Mouse (Mus musculus) liver, embryonic 14 days (tissue): ENCODE results near the gene Aqp5. TPM values are rescaled to one million over a fixed set of nuclear protein-coding genes. Genes with fewer than 3 reads are reported as not detected.

Experiments
- polyA plus RNA-seq: library from polyadenylated mRNA; depleted of rRNA; stranded (reverse); fragments of >200 nt; gene quantifications from 2 replicates; pipeline ENCODE4 v1.2.3, GENCODE M21; 2012; rRNA removed

Gene Aqp5
- polyA plus RNA-seq, result 0.05 and 0.06 TPM in 2 replicates

GRCm38 (mm10) chr15:99590429-99591084 lies at the start of gene Aqp5:
Gene Aqp5, plus strand, starts transcription at chr15:99590782.

DNA sequence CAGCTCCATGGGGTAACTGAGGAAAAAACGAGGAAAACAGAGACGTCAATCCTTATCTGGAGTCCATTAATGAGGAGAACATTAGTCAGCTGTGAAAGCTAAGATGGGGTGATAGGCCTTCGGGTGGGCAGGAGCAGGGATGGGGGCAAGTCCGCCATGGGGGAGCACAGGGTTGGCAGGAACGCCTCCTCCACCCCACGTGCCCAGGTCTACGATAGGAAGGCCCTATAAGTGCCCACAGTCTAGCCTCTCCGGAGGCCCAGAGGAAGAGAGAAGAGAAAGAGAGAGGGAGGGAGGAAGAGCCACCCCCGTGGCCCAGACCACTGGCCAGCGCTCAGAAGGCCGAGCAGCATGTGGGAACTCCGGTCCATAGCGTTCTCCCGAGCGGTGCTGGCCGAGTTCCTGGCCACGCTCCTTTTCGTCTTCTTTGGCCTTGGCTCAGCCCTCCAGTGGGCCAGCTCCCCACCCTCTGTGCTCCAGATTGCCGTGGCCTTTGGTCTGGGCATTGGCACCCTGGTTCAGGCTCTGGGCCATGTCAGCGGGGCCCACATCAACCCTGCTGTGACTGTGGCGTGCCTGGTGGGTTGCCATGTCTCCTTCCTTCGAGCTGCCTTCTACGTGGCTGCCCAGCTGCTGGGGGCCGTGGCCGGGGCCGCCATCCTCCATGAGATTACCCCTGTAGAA lies 11.6 kb upstream of the Aqp5 start, which contains the start of gene Aqp2:
Gene Aqp2 (plus strand): TSS at position 254 of the 684 bp plus-strand sequence.

DNA sequence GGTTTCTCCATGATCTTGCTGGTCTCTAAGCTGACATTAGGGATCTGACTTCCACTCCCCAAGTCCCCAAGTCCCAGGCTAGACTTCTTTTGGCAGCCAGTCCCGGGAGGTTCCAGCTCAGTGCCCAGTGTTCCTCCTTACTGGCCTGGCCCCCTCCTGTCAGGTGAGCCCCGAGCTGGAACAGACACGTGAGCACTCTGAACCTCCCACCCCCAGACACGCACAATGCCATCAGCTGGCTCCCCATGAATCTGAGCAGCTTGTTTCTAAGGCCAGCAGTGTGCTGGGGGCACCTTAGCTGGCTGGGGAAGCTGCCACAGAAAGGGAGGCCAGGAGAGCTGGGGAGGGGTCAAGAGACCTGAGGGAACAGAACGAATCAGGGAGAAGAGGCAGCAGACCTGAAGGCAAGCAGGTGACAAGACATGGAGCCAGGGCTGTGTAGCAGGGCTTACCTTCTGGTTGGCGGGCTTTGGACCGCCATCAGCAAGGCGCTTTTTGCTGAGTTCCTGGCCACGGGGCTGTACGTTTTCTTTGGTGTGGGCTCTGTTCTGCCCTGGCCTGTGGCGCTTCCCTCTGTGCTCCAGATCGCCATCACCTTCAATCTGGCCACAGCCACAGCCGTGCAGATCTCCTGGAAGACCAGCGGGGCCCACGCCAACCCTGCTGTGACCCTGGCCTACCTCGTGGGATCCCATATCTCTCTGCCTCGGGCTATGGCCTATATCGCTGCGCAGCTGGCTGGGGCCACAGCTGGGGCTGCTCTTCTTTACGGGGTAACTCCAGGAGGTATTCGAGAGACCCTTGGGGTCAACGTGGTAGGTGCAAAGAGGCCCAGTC lies 10.6 kb downstream of the Aqp5 start, which contains the start of gene Aqp6:
Gene Aqp6 (plus strand): TSS at position 415 of the 837 bp plus-strand sequence.

Other genes starting within 250 kb of the Aqp5 start
- gene Fmnl3, start 220.3 kb upstream of the Aqp5 start, polyA plus RNA-seq, result 3.6 and 4.1 TPM in 2 replicates
- 90.8 and 111 TPM in 2 replicates for gene Tmbim6, start 197.9 kb upstream of the Aqp5 start, polyA plus RNA-seq
- 0.70 and 0.80 TPM in 2 replicates for gene Nckap5l, start 133.0 kb upstream of the Aqp5 start, polyA plus RNA-seq
- gene Bcdin3d, start 116.1 kb upstream of the Aqp5 start, polyA plus RNA-seq, result 2.8 and 3.0 TPM in 2 replicates
- 0.02 TPM in 1 of 2 replicates, not detected in the other for gene Faim2, start 62.6 kb upstream of the Aqp5 start, polyA plus RNA-seq
- not detected in 2 replicates for gene Aqp2, start 11.7 kb upstream of the Aqp5 start, polyA plus RNA-seq
- not detected in 2 replicates for gene Aqp6, start 10.6 kb downstream of the Aqp5 start, polyA plus RNA-seq
- gene Racgap1, start 60.9 kb downstream of the Aqp5 start, polyA plus RNA-seq, result 51.8 and 58.7 TPM in 2 replicates
- gene Asic1, start 79.6 kb downstream of the Aqp5 start, polyA plus RNA-seq, result 0.13 and 0.23 TPM in 2 replicates
- 6.2 and 7.0 TPM in 2 replicates for gene Smarcd1, start 111.3 kb downstream of the Aqp5 start, polyA plus RNA-seq
- 0.41 TPM in 1 of 2 replicates, not detected in the other for gene Gm17349, start 114.7 kb downstream of the Aqp5 start, polyA plus RNA-seq
- gene Gpd1, start 126.7 kb downstream of the Aqp5 start, polyA plus RNA-seq, result 7.7 and 8.5 TPM in 2 replicates
- 62.4 and 63.3 TPM in 2 replicates for gene Cox14, start 134.8 kb downstream of the Aqp5 start, polyA plus RNA-seq
- gene Cers5, start 182.1 kb downstream of the Aqp5 start, polyA plus RNA-seq, result 4.2 and 5.6 TPM in 2 replicates